Mouse (Mus musculus): Measurements from ENCODE around the gene Krt25.
A peak's percentile ranks its signal among the peaks of the same experiment; 100 is the strongest.

Krt25 gene

DNA sequence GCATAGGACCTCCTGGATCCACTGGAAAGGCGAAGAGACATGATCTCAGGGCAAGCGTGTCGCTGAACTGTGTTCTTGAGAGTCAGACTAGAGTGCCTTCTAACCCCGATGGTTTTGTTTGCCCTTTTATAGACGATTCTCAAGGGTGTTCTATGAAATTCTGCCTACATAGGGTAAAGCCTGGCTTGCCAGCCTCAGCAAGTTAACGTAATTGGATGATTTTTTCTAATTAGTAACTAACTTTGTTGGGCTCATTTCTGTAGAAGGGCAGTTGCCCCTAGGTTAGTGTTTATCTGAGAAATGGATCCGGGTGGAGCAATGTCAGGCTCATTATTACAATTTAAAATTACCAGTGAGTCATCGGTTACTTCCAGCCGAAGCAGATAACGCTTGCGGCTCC is at the start of gene Krt25:
Gene Krt25 (minus strand): TSS at position 101 of the 400 bp plus-strand sequence.
- DNase-seq (ENCODE audit: low read depth), result no peak

DNA sequence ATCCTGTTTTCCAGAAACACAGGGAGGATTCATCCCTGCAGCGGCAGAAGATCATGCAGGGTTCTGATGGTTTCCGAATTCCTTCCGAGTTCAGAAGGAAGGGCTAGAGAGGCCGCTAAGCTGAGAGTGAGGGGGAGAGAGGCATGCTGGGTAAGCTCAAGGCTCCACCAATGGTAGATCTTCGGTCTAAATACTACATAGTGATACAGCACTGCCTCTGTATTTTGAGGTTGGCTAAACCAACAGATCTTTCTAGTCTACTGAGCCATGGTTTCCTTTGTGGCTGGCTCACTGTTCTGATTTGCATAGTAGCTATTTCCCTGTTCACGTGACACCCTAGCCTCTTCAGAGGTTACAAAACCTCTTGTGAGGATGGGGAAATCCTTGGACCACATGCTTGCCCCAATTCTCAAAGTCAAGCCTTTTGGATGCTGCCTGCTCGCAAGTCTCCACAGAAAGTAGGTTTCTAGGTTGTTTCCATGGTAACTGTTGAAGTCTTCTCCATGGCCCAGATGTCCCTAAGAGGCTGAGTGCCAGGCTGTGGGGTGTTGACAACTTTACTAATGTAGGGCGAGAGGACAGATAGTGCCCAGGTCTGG is 47.2 kb upstream of the Krt25 start:
- no peak for DNase-seq (ENCODE audit: low read depth)

DNA sequence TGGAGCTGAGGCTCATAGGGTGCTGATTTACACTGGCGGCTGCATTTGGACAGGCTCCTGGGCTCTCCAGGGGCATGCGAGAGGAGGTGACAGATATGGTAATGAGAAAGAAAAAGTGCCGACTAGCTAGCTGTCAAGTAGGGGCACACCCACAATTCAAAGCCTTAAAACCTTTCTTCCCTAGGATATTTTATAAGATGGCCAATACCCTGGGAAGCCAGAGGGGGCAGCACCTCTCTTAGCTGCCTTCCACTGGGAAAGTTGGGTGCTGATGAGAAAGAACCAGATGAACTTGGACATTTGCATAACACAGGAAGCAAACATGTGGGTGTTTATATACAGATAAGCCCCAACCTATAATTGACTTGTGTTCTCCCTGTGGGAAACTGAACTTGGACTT is 46.5 kb upstream of the Krt25 start:
- DNase-seq (ENCODE audit: low read depth), result no peak

DNA sequence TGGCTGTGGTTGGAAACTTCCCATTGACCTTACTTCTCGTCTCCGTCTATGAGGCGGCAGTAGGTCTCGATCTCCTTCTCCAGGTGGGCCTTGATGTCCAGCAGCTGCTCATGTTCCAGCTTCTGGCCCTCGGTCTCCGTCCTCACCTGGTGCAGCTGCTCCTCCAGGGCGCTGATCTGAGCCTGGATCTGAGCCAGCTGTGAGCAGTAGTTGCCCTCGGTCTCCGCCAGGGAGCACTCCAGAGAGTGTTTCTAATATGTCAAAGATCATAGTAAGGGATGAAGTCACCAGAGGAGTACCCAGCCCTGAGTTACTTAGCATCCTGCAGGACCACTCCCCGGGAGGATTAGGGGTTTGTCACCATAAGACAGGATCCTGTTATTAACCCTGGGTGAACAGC is 44.0 kb upstream of the Krt25 start:
- DNase-seq (ENCODE audit: low read depth), result no peak

DNA sequence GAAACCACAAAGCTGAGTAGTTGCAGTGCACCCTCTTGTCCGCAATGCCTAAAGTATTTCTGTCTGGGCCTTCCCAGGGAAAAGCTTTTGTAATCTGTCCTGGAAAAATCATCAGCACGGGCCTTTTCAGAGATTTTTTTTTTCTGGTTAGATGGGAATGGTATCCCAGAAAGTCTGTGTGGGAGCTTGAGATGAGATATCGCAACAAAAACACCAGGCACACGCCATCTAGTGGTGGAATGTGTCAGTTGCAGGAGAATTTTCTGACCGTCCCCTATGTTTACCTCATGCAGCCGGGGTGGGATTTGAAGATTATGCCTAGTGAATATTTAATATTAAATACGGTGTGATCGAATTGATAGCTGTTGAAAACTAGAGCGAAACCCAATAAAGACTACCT is 41.7 kb upstream of the Krt25 start:
- no peak for DNase-seq (ENCODE audit: low read depth)

DNA sequence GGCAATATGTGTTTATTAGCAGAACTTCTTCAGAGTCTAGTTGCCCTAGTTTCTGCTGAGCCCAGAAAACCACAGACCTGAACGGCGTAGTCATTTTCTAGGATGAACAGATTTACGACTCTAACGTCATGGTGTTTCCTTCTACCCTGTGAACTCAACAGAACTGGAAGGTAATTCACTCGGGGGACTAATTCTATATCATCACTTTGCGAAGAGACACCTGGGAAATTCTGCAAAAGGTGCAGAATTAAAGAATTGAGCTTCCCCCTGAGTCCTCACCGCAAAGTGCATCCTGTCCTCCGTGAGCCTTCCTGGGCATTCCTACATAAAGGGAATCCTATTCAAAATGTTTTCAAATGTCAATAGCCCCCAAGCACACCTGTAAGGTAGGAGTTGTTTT is 38.7 kb upstream of the Krt25 start:
- no peak for DNase-seq (ENCODE audit: low read depth)

DNA sequence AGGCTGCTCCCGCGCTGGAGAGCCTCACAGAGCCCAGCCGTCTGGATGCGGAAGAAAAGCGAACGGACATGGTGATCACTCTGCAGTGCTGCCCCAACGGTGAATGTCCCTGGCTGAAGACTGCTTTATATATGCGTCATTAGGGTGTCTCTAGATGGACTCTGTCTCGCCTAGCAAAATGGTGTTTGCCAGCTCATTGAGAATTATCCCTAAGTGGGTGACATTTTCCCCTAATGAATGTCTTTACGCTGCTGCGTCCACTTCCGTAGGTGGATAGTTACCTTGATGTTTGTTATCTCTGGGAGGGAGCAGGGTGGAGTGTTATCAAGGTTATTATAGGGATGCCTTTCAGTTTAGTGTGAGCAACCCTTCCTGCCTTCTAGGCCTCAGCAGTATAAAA is 28.3 kb upstream of the Krt25 start, which contains the start of gene Krt27:
Gene Krt27 (minus strand): TSS at position 101 of the 400 bp plus-strand sequence.
- DNase-seq (ENCODE audit: low read depth), result no peak

DNA sequence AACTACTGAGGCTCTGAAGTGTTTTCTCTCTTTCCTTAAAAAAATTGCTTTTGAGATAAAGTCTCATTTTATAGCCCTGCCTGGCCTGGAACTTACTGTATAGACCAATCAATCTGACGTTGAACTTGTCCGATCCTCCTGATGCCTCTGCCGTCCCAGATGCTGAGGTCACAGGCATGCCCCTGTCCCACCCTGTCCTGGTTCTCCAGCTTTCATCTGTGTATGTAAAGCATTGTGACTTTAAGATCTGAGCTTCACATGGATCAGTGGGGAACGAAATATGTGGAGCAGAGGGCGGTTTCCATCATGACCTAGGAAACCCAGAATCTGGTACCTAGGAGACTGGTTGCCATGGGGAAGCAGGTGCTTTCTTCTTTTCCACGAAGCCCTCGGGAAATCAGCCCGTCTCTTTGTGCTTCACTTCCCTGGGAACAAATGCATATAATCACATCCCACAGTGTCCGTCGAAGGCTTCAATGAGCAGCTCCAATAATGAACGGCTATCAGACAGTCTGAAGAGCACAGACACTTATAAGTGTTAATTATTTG is 16.6 kb upstream of the Krt25 start:
- DNase-seq (ENCODE audit: low read depth), result no peak

DNA sequence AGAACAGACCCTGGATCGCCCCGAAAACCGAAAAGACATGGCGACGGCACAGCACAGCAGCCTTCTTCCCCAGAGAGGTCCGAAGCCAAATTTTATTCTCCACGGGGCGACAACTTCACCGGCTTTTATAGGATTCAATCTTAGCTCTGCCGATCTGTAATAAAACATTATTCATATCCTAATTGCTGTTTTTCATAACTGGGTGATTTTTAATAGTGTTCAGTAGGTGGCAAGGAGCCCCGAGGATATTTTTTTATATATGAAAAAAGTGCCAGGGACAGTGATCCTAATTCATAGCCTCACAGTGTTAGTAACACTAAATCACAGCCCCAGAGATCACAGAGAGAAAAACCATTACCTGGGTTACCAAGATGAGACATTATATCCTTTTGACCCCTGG is 15.1 kb upstream of the Krt25 start, which contains the start of gene Krt26:
Gene Krt26 (minus strand): TSS at position 101 of the 400 bp plus-strand sequence.
- DNase-seq (ENCODE audit: low read depth), result no peak

DNA sequence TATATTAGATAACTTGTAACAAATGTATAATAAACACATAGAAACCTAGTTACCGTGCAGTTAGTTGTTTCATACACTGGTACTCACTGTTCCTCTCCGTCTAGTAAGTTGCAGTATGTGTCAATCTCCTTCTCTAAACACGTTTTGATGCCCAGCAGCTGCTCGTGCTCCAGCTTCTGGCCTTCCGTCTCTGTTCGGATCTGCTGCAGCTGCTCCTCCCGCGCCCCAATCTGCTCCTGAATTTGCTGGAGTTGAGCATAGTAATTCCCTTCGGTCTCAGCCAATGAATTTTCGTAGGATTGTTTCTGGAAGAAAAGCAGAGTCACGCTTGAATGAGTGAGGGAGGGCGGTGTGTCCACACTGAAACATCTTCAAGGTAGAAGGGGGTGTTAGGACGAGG is 10.7 kb upstream of the Krt25 start:
- no peak for DNase-seq (ENCODE audit: low read depth)

DNA sequence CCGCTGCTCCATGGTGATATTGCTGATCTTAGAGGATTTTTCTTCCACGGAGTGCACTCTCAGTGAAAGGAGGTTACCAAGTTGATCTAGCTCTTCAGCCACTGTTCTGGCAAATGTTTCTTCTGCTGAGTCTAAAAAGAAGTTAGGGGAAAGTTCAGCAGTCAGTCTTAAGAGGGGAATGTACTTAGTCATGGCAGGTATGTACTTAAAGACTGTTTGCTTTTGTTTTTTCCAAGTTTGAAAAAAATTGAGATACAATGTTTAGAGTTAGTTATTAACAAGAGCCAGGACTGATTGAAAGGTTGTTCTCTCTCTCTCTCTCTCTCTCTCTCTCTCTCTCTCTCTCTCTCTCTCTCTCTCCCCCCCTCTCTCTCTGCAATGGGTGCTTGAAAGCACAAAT is 6.9 kb upstream of the Krt25 start:
- no peak for DNase-seq (ENCODE audit: low read depth)

DNA sequence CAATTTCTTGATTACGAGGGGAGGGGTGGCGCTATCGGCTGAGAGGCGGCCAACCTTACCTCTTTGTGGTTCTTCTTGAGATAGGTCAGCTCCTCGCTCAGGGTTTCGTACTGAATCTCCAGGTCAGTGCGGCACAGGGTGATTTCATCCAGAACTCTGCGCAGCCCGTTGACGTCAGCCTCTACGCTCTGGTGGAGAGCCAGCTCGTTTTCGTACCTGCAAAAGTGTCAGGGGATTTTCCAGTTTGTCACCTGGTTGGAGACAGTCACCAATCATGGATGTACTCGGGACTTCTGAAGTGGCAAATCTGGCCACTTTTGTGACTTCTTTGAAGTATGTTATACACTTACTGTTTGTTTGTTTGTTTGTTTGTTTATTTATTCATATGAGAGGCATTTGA is 1.7 kb downstream of the Krt25 start:
- no peak for DNase-seq (ENCODE audit: low read depth)

DNA sequence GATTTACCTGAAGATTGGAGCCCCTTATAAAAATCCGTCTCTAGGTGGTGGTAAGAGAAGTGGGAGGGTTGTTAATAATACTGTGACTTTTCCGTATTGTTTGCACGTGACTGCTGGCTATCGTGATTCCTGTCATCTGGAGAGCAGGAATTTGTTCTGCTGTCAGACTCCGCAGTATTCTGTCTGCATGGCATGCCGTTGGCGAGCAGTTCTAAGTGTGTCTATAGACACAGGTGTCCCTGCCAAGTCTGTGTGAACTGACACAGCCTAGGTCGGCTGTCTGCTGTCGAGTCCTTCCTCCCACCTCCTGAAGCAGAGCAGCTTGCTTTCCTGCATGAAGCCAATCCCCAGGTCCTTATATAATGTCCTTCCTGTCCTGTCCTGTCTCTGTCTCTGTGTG is 3.6 kb downstream of the Krt25 start:
- no peak for DNase-seq (ENCODE audit: low read depth)

DNA sequence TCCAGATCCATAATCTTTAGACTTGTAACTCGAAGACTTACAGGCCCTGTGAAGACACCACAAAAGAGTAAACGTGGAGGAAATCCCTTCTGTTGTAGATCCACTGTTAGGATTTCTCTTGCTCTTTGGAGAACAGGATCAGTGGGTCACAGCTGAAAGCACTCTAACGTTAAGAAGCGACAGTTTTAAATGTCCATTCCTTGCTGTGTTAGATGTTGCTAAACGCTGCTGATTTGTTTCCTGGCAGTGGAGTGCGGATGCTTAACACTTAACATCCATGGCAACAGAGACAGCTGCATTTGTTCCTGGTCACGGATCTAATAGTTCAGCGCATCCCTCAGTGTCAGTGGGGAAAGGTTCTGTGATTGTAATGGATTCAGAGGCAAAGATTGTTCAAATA is 6.2 kb downstream of the Krt25 start:
- DNase-seq (ENCODE audit: low read depth), result no peak

DNA sequence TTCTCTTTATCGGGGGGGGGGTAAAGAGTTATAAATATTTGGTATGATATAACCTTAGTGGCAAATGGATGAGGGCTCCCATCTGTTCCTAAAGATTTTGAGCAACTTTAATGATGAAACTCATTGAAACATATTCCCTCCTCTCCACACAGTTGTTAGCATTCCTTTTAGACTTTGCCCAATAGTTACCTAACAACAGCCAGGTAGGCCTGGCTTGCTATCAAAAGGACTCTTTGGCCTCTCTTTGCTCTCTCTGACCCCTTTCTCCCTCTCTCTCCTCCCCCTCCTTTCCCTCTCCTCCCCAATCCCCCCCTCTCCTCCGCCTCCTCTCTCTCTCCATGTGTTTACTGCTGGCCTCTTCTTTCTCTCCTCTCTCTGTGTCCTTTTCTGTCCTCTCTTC is 8.2 kb downstream of the Krt25 start:
- no peak for DNase-seq (ENCODE audit: low read depth)

DNA sequence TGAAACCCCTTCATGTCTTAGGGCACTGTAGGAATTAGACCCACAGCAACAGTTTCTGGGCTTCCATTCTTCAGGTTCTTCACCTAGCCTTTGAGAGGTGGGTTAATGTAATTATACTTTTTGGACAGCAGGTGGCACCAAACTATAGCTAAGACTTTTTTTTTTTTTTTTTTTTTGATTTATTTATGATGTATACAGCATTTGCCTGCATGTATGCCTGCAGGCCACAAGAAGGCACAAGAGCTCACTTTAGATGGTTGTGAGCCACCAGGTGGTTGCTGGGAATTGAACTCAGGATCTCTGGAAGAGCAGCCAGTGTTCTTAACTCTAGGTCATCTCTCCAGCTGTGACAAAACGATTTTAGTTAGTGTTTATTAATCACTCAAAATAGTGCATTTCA is 11.9 kb downstream of the Krt25 start:
- DNase-seq (ENCODE audit: low read depth), result peak; percentile 4

DNA sequence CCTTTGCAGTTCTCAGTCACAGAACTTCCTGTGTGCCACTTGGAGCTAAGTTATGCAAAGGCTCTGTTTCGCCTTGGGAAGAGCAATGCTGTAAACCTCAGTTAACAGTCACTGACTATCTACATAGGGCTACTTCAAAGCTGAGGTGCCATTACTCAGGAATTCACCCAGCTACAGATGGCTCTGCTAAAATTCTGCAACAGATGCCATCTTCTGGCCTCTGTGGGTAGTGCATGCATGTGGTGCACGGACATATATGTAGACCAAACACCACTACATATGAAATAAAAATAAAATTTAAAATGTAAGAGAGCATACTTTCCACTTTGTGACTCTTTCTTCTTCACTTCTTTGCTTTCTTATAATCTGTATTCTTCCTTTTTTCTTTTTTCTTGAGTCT is 15.2 kb downstream of the Krt25 start:
- DNase-seq (ENCODE audit: low read depth), result peak; percentile 18

DNA sequence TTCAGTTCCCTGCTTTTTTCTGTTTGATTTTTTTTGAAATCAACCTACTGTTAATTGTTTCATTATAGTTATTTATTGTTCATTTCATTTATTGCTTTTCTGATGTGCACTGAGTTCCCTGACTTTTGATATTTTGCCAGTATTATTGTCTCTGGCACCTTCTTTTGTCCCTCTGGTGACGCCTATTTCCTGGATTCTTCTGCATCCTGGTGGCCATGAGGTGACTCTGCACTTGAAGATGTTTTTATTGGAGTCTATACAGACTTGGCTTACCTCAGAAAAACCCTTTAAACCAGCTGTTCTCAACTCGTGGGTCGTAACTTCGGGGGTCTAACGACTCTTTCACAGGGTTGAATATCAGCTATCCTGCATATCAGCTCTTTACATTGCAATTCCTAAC is 27.7 kb downstream of the Krt25 start:
- DNase-seq (ENCODE audit: low read depth), result no peak

DNA sequence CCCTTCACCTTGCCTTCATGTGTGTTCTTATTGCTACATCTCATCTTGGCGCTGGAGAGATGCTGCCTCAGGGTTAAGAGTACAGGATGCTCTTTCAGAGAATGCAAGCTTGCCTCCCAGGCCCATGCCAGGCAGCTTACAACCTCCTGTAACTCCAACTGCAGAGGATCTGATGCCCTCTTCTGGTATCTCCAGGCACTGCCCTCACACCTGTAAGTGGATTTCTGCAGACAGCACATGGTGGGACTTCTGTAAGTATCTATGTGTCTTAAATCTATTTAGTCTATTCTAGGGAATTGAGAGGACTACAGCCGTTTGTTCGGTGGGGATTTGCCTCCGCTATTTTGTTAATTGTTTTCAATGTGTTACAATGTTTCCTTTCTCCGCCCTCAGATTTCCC is 29.9 kb downstream of the Krt25 start:
- DNase-seq (ENCODE audit: low read depth), result peak; percentile 12

DNA sequence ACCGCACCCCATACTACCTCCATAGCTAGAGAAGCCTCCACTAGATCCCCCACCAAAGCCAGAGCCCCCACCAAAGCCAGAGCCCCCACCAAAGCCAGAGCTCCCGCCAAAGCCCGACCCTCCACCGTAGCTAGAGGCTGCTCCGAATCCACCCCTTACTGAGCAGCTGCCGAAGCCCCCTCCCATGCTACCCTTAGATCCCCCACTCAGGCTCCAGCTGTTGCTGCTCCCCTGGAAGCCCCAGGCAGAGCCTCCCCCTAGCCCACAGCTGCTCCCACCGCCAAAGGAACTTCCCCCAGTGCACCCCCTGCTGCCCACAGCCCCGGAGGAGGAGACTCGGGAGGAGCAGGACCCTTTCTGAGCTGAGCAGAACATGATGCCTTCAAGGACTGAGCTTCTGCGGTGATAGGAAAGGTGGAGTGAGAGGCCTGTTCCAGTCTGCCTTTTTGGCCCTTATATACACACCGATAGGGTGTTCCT is 37.9 kb downstream of the Krt25 start, which contains the start of gene Krt24:
Gene Krt24 (minus strand): TSS at position 430 of the 480 bp plus-strand sequence.
- DNase-seq (ENCODE audit: low read depth), result no peak

DNA sequence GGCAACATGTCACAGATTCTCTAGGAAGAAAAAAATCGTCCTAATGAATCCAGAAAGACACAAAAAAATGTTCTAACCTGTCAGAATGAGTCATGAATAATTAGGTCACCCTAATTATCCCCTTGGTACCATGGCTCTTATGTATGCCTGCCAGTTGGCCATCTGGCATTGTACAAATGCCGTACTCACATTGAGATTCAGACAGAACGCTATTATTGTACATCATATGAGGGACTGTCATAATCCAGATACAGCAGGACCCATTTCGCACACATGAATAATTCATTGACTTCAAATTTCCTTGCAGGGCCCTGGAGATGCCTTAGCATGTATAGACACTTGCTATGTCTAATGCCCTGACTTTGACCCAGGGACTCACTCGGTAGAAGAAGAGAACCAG is 38.7 kb downstream of the Krt25 start:
- DNase-seq (ENCODE audit: low read depth), result no peak

DNA sequence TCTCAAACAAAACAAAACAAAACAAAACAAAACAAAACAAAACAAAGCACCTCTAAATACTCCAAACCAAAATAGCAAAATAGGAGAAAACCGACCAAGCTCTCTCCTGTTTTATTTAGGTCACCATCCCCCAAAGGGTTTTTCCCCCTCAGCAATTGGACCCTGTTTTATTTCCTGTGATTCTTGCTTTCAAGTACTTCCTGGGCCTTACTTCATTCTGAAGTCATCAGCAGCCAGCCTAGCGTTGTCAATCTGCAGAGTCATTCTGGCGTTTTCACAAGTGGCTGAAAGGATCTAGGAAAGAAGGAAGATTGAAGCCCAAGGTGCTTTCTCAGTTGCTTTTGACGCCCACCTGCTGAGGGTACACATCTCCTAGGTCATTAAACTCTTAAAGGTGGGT is 39.4 kb downstream of the Krt25 start:
- DNase-seq (ENCODE audit: low read depth), result no peak

DNA sequence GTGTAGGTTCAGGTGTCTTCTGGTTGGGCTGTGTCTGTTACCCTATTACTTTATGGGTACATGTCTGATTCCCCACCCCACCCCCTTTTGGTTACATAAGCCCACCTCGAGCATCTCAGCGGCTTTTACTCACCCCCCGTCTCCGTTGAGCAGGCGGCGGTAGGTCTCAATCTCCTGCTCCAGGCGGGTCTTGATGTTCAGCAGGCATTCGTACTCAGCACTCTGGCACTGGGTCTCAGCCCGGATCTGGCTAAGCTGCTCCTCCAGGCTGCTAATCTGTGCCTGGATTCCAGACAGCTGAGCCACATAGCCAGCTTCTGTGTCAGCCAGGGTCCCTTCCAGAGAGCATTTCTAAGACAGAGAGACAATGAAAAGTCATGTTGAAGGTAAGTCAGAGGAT is 41.6 kb downstream of the Krt25 start:
- DNase-seq (ENCODE audit: low read depth), result no peak

DNA sequence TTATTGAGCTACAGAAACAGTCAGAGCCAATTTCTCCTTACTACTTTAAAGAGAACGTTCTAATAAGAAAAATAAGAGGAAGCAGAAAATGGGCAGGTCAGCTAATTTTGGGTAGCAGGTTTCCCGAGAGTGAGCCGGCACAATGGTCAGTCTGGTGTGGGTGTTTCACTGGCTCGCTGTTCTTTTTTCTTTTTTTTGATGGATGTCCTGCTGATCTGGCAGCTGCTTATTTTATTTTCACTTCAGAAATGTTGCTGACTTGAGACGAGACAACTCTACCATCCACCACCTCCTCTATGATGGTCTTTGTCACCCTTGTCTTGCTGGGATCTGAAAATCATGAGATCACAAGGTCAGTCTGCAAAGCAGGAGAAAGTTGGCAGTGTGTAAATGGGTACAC is 42.8 kb downstream of the Krt25 start:
- DNase-seq (ENCODE audit: low read depth), result no peak

All from fibroblast of lung, adult 2 months (primary cell).